Mouse (Mus musculus) E14TG2a.4 (cell line): Measurements from ENCODE around the gene Olfr1371.
A peak's percentile ranks its signal among the peaks of the same experiment; 100 is the strongest.
"Not testable (repeated sequence)": the region's sequence is repeated elsewhere in the genome, so short reads cannot be mapped to it uniquely, and the experiment has no call there.

Source experiments
- H3K27me3 ChIP-seq: 2 replicates; pipeline ENCODE4 v1.6.1; 2014; ENCODE audit warnings: low read length, control low read depth; ENCODE audit not compliant: insufficient read depth
- H3K36me3 ChIP-seq: 2 replicates; pipeline ENCODE4 v1.6.1; 2014; ENCODE audit warnings: low read length, control low read depth; ENCODE audit not compliant: insufficient read depth
- H3K4me1 ChIP-seq: replicated peaks from 2 replicates; pipeline ENCODE4 v1.6.1; 2014; ENCODE audit warnings: low read depth, low read length, control low read depth
- H3K4me3 ChIP-seq: replicated peaks from 2 replicates; pipeline ENCODE4 v1.5.1; 2014; ENCODE audit warnings: mild to moderate bottlenecking, low read length
- H3K9me3 ChIP-seq: 2 replicates; pipeline ENCODE4 v1.6.1; 2014; ENCODE audit warnings: low read length, control low read depth
- CTCF ChIP-seq: conservative IDR thresholded peaks from 2 replicates; pipeline ENCODE4 v1.5.1; 2014; ENCODE audit warnings: low read length
- NANOG ChIP-seq: IDR thresholded peaks from 2 replicates; pipeline ENCODE4 v1.6.1; 2014; ENCODE audit warnings: borderline replicate concordance, low read length, mixed read lengths
- POU5F1 ChIP-seq: IDR thresholded peaks from 2 replicates; pipeline ENCODE4 v1.6.1; 2014; ENCODE audit warnings: low read length, borderline replicate concordance

Gene Olfr1371

DNA sequence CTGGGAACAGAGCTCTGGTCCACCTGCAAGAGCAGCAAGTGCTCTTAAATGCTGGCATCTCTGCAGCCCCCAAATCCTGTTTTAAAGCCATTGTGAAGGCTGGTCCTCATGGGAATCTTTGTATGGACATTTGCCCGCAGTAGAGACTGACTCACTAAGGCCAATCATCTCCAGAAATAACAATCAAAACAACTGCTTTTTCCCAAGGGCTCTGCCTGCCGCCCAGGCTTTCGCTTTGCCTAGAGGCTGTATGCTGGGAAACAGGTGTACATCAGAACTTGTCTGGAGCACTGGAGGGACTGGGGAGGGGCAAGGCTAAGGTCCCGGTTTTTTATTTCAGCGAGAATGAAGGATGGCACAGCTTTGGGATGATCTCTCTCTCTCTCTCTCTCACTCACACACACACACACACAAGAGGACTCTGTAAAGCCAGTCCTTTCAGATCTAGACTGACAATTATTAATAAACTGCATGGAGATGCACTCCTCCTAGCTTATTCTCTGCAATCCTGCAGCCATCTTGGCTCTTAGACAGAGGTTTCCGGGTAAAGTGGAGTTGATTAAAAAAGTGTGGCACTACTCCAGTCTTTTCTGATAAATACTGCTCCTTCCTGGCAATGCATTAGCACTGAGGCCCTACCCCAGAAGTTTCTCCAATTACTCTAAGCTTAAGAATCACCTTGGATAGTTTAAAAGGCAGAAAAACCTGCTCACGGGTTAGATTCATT lies 15.1 kb upstream of the Olfr1371 start:
- TF ChIP-seq NANOG (no peak), CTCF (no peak), POU5F1 (no peak)
- 0 out of 2 replicates have a peak, but pooled peaks cover 6% of the 10 kb centered on the region for H3K36me3 ChIP-seq

DNA sequence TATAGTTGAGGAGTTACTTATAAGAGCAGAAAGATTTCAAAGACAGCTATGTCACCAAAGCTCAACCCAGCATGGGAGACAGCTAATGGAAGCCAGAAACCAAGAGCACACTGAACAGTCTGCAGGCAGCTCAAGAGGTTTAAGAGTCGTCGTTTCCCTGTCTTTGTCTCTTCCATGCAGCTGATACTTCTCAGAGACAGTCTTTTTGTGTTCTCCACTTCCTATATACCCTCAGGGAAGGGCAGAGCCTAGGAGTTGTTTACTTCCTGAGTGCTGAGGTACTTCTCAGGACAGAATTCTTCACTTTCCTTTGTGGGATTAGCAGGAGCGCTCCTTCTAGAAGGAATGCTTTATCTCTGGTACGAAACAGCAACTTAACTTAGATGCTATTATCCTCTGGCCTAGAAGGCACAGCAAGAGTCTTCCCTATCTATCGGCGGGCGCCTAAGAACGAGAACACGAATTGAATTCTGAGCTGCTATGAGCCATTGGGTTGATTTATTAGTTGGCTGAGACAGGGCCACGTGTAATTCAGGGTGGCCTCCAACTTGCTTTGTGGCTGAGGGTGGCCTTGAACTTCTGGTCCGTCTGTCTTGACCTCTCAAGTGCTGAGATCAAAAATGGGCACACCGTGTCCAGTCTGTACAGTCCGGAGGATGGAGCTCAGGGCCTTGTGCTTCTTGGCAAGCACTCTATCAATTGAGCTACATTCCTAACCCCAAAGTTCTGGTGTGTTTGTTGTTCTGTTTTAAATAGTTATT lies 13.9 kb upstream of the Olfr1371 start:
- Histone ChIP-seq H3K4me3 (peak overlapping the region; percentile 2; the same call in 1 of the 2 replicates), H3K27me3 (no peaks in the 10 kb centered on the region), H3K9me3 (no peaks in the 10 kb centered on the region), H3K4me1 (peaks cover 81% of the 10 kb centered on the region), H3K36me3 (no peaks in the 10 kb centered on the region)
- TF ChIP-seq NANOG (peak; percentile 76; the same call in 1 of the 2 replicates), POU5F1 (no peak)

More for the DNA sequence above, 15.1 kb upstream of the Olfr1371 start:
- Histone ChIP-seq H3K9me3 (no peaks in the 10 kb centered on the region), H3K4me1 (peaks cover 82% of the 10 kb centered on the region), H3K27me3 (no peaks in the 10 kb centered on the region), H3K4me3 (no peak overlapping the region; the same call in 1 of the 2 replicates)

DNA sequence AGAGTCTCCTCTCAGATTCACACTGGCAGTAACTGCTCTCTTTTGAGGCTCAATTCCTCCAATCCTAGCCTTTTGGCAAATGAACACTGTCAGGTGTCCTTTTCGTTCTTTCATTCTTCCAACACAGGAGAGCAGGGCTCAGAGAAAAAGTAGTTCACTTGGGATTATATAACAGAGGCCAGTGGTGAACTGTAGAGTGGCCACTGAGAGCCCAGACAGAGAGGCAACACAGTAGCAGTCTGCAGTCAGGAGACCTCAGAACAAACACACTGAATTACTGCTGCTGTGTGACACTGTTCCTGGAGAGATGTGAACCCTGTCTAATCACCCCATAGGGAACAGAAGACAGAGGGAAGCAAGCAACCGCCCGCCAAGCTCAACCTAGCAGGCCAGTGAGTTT lies 13.3 kb upstream of the Olfr1371 start:
- Histone ChIP-seq H3K27me3 (no peaks in the 10 kb centered on the region), H3K9me3 (no peaks in the 10 kb centered on the region), H3K4me1 (peaks cover 84% of the 10 kb centered on the region), H3K4me3 (peak overlapping the region; percentile 2; the same call in 1 of the 2 replicates), H3K36me3 (no peaks in the 10 kb centered on the region)
- TF ChIP-seq NANOG = no peak
- TF ChIP-seq POU5F1 = no peak
- TF ChIP-seq CTCF = no peak

DNA sequence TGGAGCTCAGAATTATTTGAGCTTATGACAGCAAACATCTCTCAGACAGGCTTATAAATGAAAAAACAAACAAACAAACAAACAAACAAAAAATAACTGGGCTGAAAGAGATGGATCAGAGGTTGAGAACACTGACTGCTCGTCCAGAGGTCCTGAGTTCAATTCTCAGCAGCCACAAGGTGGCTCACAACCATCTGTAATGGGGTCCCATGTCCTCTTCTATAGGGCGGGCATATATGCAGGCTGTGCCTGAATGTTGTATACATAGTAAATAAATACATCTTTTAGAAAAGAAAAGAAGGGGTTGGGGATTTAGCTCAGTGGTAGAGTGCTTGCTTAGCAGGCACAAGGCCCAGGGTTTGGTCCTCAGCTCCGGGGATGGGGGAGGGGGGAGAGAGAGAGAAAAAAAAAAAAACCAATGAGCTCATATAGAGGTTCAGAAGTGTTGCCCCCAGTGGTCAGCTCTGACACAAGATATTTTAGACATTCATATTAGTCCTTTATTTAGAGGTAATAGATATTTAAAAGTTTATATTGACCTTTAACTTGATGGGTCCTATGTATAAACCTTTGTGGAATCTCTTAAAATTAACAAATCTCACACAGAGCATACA lies 12.3 kb upstream of the Olfr1371 start:
- Histone ChIP-seq H3K4me3 (no peak overlapping the region; the same call in 1 of the 2 replicates), H3K36me3 (no peaks in the 10 kb centered on the region), H3K4me1 (peaks cover 85% of the 10 kb centered on the region), H3K27me3 (no peaks in the 10 kb centered on the region), H3K9me3 (no peaks in the 10 kb centered on the region)
- TF ChIP-seq NANOG = no peak
- no peak for TF ChIP-seq CTCF
- no peak for TF ChIP-seq POU5F1

DNA sequence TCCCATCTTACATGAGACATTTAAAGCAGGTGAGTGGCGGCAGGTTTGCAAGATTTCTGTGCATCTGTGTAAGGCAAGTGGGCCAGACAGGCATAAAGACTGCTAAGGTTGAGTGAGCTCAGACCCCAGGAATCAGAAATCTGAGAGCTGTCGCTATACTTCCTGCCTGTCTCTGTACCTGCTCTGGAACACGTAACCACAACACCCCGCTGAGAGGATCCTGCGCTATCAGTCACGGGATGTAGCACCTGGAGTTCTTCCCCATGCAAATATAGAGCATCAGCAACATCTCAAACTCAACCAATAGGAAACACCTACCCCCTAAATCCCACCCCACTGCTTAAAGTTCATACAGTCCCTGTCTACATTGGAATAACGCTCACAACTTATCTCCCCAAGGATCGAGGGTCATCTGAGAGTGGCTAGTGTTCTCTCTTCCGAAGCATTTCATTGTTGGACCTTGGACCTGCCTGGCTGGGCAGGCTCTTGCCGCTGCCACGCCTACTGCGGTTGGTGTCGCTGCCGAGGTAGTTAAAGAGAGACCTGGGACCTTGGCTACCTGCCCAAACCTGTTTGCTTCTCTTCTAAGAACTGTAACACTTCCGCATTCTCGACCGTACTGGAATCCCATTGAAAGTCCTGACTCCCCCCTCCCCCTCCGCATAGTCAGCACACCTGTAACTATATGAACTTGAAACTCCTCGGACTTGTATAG lies 10.3 kb upstream of the Olfr1371 start:
- no peaks in the 10 kb centered on the region for H3K9me3 ChIP-seq
- TF ChIP-seq NANOG (no peak), CTCF (no peak), POU5F1 (no peak)
- H3K4me3 ChIP-seq = peak overlapping the region; percentile 61
- H3K27me3 ChIP-seq = no peaks in the 10 kb centered on the region
- peaks cover 74% of the 10 kb centered on the region for H3K4me1 ChIP-seq
- H3K36me3 ChIP-seq = no peaks in the 10 kb centered on the region

DNA sequence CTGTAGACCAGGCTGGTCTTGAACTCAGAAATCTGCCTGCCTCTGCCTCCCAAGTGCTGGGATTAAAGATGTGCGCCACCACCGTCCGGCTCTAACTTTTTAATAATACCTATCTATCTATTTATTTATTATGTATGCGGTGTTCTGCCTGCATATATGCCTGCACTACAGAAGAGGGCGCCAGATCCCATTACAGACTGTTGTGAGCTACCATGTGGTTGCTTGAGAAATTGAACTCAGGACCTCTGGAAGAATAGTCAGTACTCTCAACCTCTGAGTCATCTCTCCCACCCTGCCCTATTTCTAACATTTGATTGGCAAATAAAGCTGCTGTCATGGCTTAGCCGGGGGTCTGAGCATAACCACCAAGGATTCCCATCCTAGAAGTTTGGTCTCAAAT lies 9.1 kb upstream of the Olfr1371 start:
- Histone ChIP-seq H3K36me3 (no peaks in the 10 kb centered on the region), H3K4me3 (no peak overlapping the region), H3K4me1 (peaks cover 62% of the 10 kb centered on the region), H3K27me3 (no peaks in the 10 kb centered on the region), H3K9me3 (no peaks in the 10 kb centered on the region)
- TF ChIP-seq POU5F1 (no peak), NANOG (no peak), CTCF (peak; percentile 28)

DNA sequence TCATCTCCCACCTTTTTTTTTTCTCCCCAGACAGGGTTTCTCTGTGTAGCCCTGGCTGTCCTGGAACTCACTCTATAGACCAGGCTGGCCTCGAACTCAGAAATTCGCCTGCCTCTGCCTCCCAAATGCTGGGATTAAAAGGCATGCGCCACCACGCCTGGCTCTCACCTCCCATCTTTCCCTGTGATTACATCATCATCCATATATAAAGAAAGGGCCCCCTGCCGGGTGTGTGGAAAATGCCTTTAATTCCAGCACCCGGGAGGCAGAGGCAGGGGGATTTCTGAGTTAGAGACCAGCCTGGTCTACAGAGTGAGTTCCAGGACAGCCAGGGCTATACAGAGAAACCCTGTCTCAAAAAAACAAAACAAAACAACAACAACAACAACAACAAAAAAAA lies 8.1 kb upstream of the Olfr1371 start:
- not testable (repeated sequence) for H3K27me3 ChIP-seq, H3K9me3 ChIP-seq, H3K36me3 ChIP-seq, H3K4me3 ChIP-seq
- H3K4me1 ChIP-seq = peaks cover 52% of the 10 kb centered on the region

DNA sequence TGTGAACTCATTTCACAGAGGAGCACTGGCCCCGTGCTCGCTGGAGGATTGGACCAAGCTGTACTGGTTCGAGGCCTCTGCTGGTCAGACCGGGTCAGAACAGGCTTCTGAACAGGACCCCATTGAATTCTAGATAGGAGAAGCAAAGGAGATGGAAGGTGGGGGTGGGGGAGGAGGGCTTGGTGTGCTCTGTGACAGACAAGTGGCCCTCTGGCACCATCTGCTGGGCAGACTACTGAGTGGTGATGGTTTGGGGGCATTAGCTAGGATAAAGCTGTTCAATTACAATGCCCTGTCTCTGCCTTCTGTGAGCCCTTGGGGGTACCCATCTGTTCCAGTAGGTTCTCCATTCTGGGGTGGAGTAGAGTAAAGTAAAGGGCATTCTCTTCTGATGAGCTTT lies 6.5 kb upstream of the Olfr1371 start:
- H3K4me3 ChIP-seq = no peak overlapping the region
- H3K4me1 ChIP-seq = peaks cover 35% of the 10 kb centered on the region
- no peaks in the 10 kb centered on the region for H3K27me3 ChIP-seq
- TF ChIP-seq CTCF = peak; percentile 51
- TF ChIP-seq NANOG = no peak
- TF ChIP-seq POU5F1 = no peak
- no peaks in the 10 kb centered on the region for H3K36me3 ChIP-seq
- no peaks in the 10 kb centered on the region for H3K9me3 ChIP-seq

DNA sequence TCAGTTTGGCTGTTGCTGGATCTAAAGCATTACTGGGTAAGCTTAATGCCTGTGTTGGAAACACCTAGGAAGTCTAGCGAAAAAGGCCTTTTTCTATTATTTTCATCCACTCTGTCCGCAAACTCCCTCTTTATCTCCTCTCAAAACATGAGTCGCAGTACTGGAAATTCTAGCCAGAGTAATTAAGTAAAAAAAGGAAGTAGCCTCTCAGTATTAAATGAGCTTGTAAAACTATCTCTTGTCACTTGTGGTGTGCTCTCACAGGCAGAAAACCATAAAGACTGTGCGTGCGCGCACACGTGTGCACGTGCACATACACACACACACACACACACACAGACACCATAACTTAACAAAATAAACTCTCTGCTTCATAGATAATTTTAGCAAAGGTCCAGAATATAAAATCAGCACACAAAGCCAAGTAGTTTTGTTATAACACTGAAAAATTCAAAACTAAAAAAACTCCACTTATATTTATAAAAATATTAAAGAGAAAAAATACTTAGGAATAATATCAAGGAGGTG lies 17.2 kb downstream of the Olfr1371 start:
- not testable (repeated sequence) for H3K4me3 ChIP-seq, H3K27me3 ChIP-seq, H3K4me1 ChIP-seq, H3K9me3 ChIP-seq, H3K36me3 ChIP-seq

DNA sequence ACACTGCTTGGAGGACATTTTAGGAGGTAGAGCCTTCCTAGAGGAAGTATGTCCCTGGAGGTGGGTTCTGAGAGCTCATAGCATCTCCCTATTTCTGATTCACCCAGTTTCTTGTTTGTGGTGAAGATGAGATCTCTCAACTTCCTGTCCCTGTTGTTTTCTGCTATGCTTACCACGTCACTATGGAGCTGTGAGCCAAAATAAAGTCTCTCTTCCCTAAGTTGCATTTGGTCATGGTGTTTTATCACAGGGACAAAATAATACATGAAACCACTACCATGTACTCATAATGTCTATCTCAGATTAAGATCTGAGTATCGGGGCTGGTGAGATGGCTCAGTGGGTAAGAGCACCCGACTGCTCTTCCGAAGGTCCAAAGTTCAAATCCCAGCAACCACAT lies 33.1 kb downstream of the Olfr1371 start:
- H3K27me3 ChIP-seq, H3K9me3 ChIP-seq, H3K4me3 ChIP-seq, H3K36me3 ChIP-seq, H3K4me1 ChIP-seq: not testable (repeated sequence)

DNA sequence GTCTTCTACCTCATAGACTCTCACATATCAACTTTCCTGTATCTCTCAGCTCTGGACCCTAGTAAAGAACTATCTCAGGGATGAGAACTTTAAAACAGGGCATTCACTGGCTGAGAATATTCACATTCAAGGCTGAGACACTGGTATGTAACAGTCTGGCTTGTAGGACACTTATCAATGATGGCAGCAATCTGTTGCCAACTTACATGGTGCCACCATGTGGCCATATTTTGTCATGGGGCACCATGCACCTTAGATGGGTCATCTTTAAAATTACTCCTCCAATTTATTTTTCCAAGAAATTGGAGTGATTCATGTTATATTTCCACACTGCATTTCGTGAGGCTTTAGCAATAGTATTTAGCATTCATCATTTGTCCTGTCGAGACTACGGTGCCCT lies 33.9 kb downstream of the Olfr1371 start:
- H3K4me3 ChIP-seq, H3K4me1 ChIP-seq, H3K9me3 ChIP-seq, H3K27me3 ChIP-seq, H3K36me3 ChIP-seq: not testable (repeated sequence)
